ENCODE assay signal across 20 mouse cellular contexts in genomic region chr2:137457061-137457753, GRCm38 (mm10).
A peak's percentile ranks its signal among the peaks of the same experiment; 100 is the strongest.
DNase-seq lines count a peak whose midpoint lies in the region; ATAC-seq and TF ChIP-seq lines count a peak whose summit lies in the region.
"Had no signal": no experiment of that assay in that cellular context is flagged by ENCODE, and none has a peak within 500 bp of the region (broad histone marks: within the 10 kb centered on the region; RNA-seq: fewer than 3 reads in every experiment).

No protein-coding gene starts in this region.

- peak; percentile 75 for ATAC-seq in forebrain, embryonic 12.5 days (ENCODE audit: low FRiP score)
- ATAC-seq in hindbrain, postnatal 0 days, result peak; percentile 73
- peak; percentile 82 for ATAC-seq in neural tube, embryonic 12.5 days (ENCODE audit: low FRiP score, low read depth)
- ATAC-seq: intestine, embryonic 16.5 days; lung, postnatal 0 days had no signal

- TF ChIP-seq EP300 in heart, adult 2 months (IDR thresholded peaks at IDR 0.05; ENCODE audit: insufficient read depth, low read depth, low read length), result no peak

- no peaks in the 10 kb centered on the region for H3K9me3 ChIP-seq in forebrain, embryonic 12.5 days
- no peaks in the 10 kb centered on the region for H3K9me3 ChIP-seq in forebrain, embryonic 10.5 days
- no peaks in the 10 kb centered on the region for H3K9me3 ChIP-seq in hindbrain, postnatal 0 days (ENCODE audit: low read length)
- no peaks in the 10 kb centered on the region for H3K9me3 ChIP-seq in neural tube, embryonic 12.5 days
- H3K9me3 ChIP-seq: heart, embryonic 12.5 days; limb, embryonic 12.5 days; liver, embryonic 13.5 days had no signal

- TF ChIP-seq POLR2A in heart, adult 2 months (IDR thresholded peaks at IDR 0.05; ENCODE audit: insufficient read depth, low read depth, low read length), result no peak

- no peak for TF ChIP-seq CTCF in hindbrain, postnatal 0 days (IDR thresholded peaks at IDR 0.05; ENCODE audit: low read depth)
- no peak for TF ChIP-seq CTCF in heart, adult 2 months (IDR thresholded peaks at IDR 0.05)
- TF ChIP-seq CTCF in layer of hippocampus, adult 2 months (conservative IDR thresholded peaks at IDR 0.05), result no peak

- H3K36me3 ChIP-seq in forebrain, embryonic 12.5 days (replicated peaks), result no peaks in the 10 kb centered on the region
- H3K36me3 ChIP-seq in forebrain, embryonic 10.5 days (replicated peaks), result no peaks in the 10 kb centered on the region
- H3K36me3 ChIP-seq in hindbrain, postnatal 0 days (ENCODE audit: insufficient read depth, low read length), result no peaks in the 10 kb centered on the region
- no peaks in the 10 kb centered on the region for H3K36me3 ChIP-seq in neural tube, embryonic 12.5 days
- no peaks in the 10 kb centered on the region for H3K36me3 ChIP-seq in heart, adult 2 months (ENCODE audit: control insufficient read depth, insufficient read depth, low read length)
- H3K36me3 ChIP-seq: heart, embryonic 12.5 days; limb, embryonic 12.5 days; liver, embryonic 13.5 days had no signal

- intact Hi-C loops in heart, adult 2 months (cut with DNase I), result loop anchor here (10.0 kb wide), 1 partner anchor 872 kb away; no protein-coding TSS in a partner anchor
- intact Hi-C loops in left cerebral cortex, postnatal 4 days (cut with DNase I), result no loop called here

- no peak for DNase-seq in forebrain, embryonic 10.5 days (ENCODE audit: extremely low spot score, low spot score)
- DNase-seq in embryo, embryonic 11 days, result peak; percentile 34
- DNase-seq in hindbrain, postnatal 0 days (ENCODE audit: low spot score), result peak; percentile 38
- DNase-seq in heart, adult 2 months, result no peak
- DNase-seq in left cerebral cortex, postnatal 4 days, result no peak
- DNase-seq in layer of hippocampus, adult 2 months (ENCODE audit: low spot score in 2 of 2), result no peak
- DNase-seq: adrenal gland, adult 2 months; cerebellum, adult 11 months; cerebellum, postnatal 14 days; gastrocnemius, postnatal 36 days; heart, postnatal 36 days; liver, embryonic 13.5 days; thymus, adult 18-20 months had no signal

- 42% methylated on average over 4 of the region's 4 CpGs for WGBS in forebrain, embryonic 12.5 days
- 72% methylated on average over 4 of the region's 4 CpGs for WGBS in forebrain, embryonic 10.5 days
- WGBS in hindbrain, postnatal 0 days, result 31% methylated on average over 4 of the region's 4 CpGs
- WGBS in neural tube, embryonic 12.5 days, result 28% methylated on average over 4 of the region's 4 CpGs
- 67% methylated on average over 4 of the region's 4 CpGs for WGBS in heart, adult 2 months

- H3K4me3 ChIP-seq in forebrain, embryonic 12.5 days (replicated peaks), result no peak overlapping the region
- no peak overlapping the region for H3K4me3 ChIP-seq in forebrain, embryonic 10.5 days
- H3K4me3 ChIP-seq in hindbrain, postnatal 0 days (ENCODE audit: low read length), result no peak overlapping the region
- no peak overlapping the region for H3K4me3 ChIP-seq in neural tube, embryonic 12.5 days
- no peak overlapping the region for H3K4me3 ChIP-seq in heart, adult 2 months
- H3K4me3 ChIP-seq in layer of hippocampus, adult 2 months, result no peak overlapping the region
- H3K4me3 ChIP-seq: heart, embryonic 12.5 days; limb, embryonic 12.5 days; liver, embryonic 13.5 days; myocyte had no signal

- no peaks in the 10 kb centered on the region for H3K27me3 ChIP-seq in forebrain, embryonic 12.5 days
- no peaks in the 10 kb centered on the region for H3K27me3 ChIP-seq in forebrain, embryonic 10.5 days (ENCODE audit: poor library complexity, severe bottlenecking)
- H3K27me3 ChIP-seq in hindbrain, postnatal 0 days (ENCODE audit: insufficient read depth, low read length), result no peaks in the 10 kb centered on the region
- no peaks in the 10 kb centered on the region for H3K27me3 ChIP-seq in neural tube, embryonic 12.5 days (replicated peaks)
- no peaks in the 10 kb centered on the region for H3K27me3 ChIP-seq in heart, adult 2 months (ENCODE audit: control insufficient read depth, insufficient read depth, low read length)
- H3K27me3 ChIP-seq: heart, embryonic 12.5 days; limb, embryonic 12.5 days; liver, embryonic 13.5 days had no signal

- H3K79me2 ChIP-seq in heart, adult 2 months (replicated peaks; ENCODE audit: control insufficient read depth, insufficient read depth, low read length), result no peaks in the 10 kb centered on the region

- H3K4me1 ChIP-seq in forebrain, embryonic 12.5 days, result peaks cover 9% of the 10 kb centered on the region
- H3K4me1 ChIP-seq in forebrain, embryonic 10.5 days, result no peaks in the 10 kb centered on the region
- H3K4me1 ChIP-seq in hindbrain, postnatal 0 days (ENCODE audit: insufficient read depth, low read length), result no peaks in the 10 kb centered on the region
- H3K4me1 ChIP-seq in neural tube, embryonic 12.5 days, result 0 out of 2 replicates have a peak, but pooled peaks cover 6% of the 10 kb centered on the region
- H3K4me1 ChIP-seq in heart, adult 2 months (ENCODE audit: control insufficient read depth, insufficient read depth, low read length), result no peaks in the 10 kb centered on the region
- H3K4me1 ChIP-seq: heart, embryonic 12.5 days; limb, embryonic 12.5 days; liver, embryonic 13.5 days had no signal

- no peak overlapping the region for H3K27ac ChIP-seq in forebrain, embryonic 12.5 days
- no peak overlapping the region for H3K27ac ChIP-seq in forebrain, embryonic 10.5 days
- no peak overlapping the region for H3K27ac ChIP-seq in hindbrain, postnatal 0 days
- H3K27ac ChIP-seq in neural tube, embryonic 12.5 days, result no peak overlapping the region
- H3K27ac ChIP-seq in heart, adult 2 months, result no peak overlapping the region
- no peak overlapping the region for H3K27ac ChIP-seq in layer of hippocampus, adult 2 months
- H3K27ac ChIP-seq: limb, embryonic 12.5 days; liver, embryonic 13.5 days had no signal

- no peak overlapping the region for H3K9ac ChIP-seq in forebrain, embryonic 12.5 days
- no peak overlapping the region for H3K9ac ChIP-seq in hindbrain, postnatal 0 days (replicated peaks; ENCODE audit: low read length)
- H3K9ac ChIP-seq in neural tube, embryonic 12.5 days, result no peak overlapping the region
- no peak overlapping the region for H3K9ac ChIP-seq in heart, adult 2 months (ENCODE audit: low read depth, low read length)
- H3K9ac ChIP-seq: heart, embryonic 12.5 days; limb, embryonic 12.5 days; liver, embryonic 13.5 days had no signal

- no peak overlapping the region for H3K4me2 ChIP-seq in forebrain, embryonic 12.5 days
- no peak overlapping the region for H3K4me2 ChIP-seq in hindbrain, postnatal 0 days (ENCODE audit: low read depth, low read length)
- H3K4me2 ChIP-seq in neural tube, embryonic 12.5 days (replicated peaks), result no peak overlapping the region
- H3K4me2 ChIP-seq: heart, embryonic 12.5 days; limb, embryonic 12.5 days; liver, embryonic 13.5 days had no signal

Comparison
In these comparisons a context has a peak if more than half of its experiments do, and no peak if none do; other contexts are left out.
1. DNase-seq: peak in embryo, embryonic 11 days (single experiment) and hindbrain, postnatal 0 days (single experiment); none in forebrain, embryonic 10.5 days (single experiment), heart, adult 2 months (0 of 2), left cerebral cortex, postnatal 4 days (single experiment) and layer of hippocampus, adult 2 months (0 of 2).
2. Peak in every context shown above with its lines, with median percentiles within 50 percentile points of each other: ATAC-seq.